Mouse (Mus musculus) heart, embryonic 14.5 days (tissue): ENCODE results near the gene Tmem132b. TPM values are rescaled to one million over a fixed set of nuclear protein-coding genes. Genes with fewer than 3 reads are reported as not detected.

ENCODE experiments used
- ATAC-seq: fragments of 200-750 bp; cut with Nextera tagmentation; 2 replicates; pipeline ENCODE4 v1.8.0; 2017; ENCODE audit warnings: low read depth, moderate TSS enrichment; ENCODE audit not compliant: insufficient number of reproducible peaks, insufficient read depth, low FRiP score
- H3K27ac ChIP-seq, 2 experiments: fragments of 200-500 bp in 1 of 2; fragments of 300-500 bp in 1 of 2; sonication (generic) in 1 of 2; replicated peaks in 1 of 2; 2 replicates each; pipeline ENCODE4 v1.5.1; 2012 to 2014; ENCODE audit warnings: low read depth in 2 of 2, low read length in 2 of 2, control low read depth in 1 of 2, mild to moderate bottlenecking in 1 of 2, mixed read lengths in 1 of 2; ENCODE audit not compliant: control insufficient read depth in 1 of 2, insufficient read depth in 1 of 2
- H3K27me3 ChIP-seq: fragments of 300-500 bp; sonication (generic); 2 replicates; pipeline ENCODE4 v1.6.1; 2014; ENCODE audit warnings: mild to moderate bottlenecking, low read length, control low read depth; ENCODE audit not compliant: control insufficient read depth, insufficient read depth
- H3K36me3 ChIP-seq: fragments of 300-500 bp; sonication (generic); 2 replicates; pipeline ENCODE4 v1.6.1; 2014; ENCODE audit warnings: mild to moderate bottlenecking, control low read depth, low read length, mixed read lengths; ENCODE audit not compliant: control insufficient read depth, insufficient read depth
- H3K4me1 ChIP-seq, 2 experiments: fragments of 200-500 bp in 1 of 2; fragments of 300-500 bp in 1 of 2; sonication (generic) in 1 of 2; 2 replicates each; pipeline ENCODE4 v1.6.1; 2012 to 2014; ENCODE audit warnings: low read length in 2 of 2, control low read depth in 1 of 2, mixed read lengths in 1 of 2; ENCODE audit not compliant: control insufficient read depth in 2 of 2, insufficient read depth in 2 of 2
- H3K4me2 ChIP-seq: fragments of 300-500 bp; sonication (generic); 2 replicates; pipeline ENCODE4 v1.6.1; 2014; ENCODE audit warnings: mild to moderate bottlenecking, low read length
- H3K4me3 ChIP-seq, 2 experiments: fragments of 200-500 bp in 1 of 2; fragments of 300-500 bp in 1 of 2; sonication (generic) in 1 of 2; 2 replicates each; pipeline ENCODE4 v1.5.1; 2012 to 2014; ENCODE audit warnings: low read length in 2 of 2, mild to moderate bottlenecking in 2 of 2, control low read depth in 1 of 2, low read depth in 1 of 2, moderate library complexity in 1 of 2; ENCODE audit not compliant: control insufficient read depth in 1 of 2, insufficient read depth in 1 of 2
- H3K9ac ChIP-seq: fragments of 300-500 bp; sonication (generic); 2 replicates; pipeline ENCODE4 v1.6.1; 2014; ENCODE audit warnings: mild to moderate bottlenecking, low read length
- H3K9me3 ChIP-seq: fragments of 300-500 bp; sonication (generic); 2 replicates; pipeline ENCODE4 v1.6.1; 2016; ENCODE audit warnings: low read length, control low read depth; ENCODE audit not compliant: control insufficient read depth
- WGBS: fragments of 180-500 bp; shearing (Covaris S2); extraction: QIAGEN DNeasy Blood & Tissue Kit; methylation state at CpG from one replicate; pipeline ENCODE4 v1.1.7; 2014; 5-methylcytosine and 5-hydroxymethylcytosine counted together
- polyA plus RNA-seq: library from polyadenylated mRNA; unstranded; fragments of >200 nt; fragmentation: Nextera tagmentation; extraction: Ambion mirVana; gene quantifications from 2 replicates; pipeline ENCODE4 v1.2.1, GENCODE M21; 2014

Gene Tmem132b
- polyA plus RNA-seq, 1 experiment from 2014 or later, result not detected

- no peak for ATAC-seq
- Histone ChIP-seq H3K27ac (no peak overlapping the region), H3K4me2 (no peak overlapping the region), H3K9ac (no peak overlapping the region), H3K4me1 (no peaks in the 10 kb centered on the region), H3K36me3 (no peaks in the 10 kb centered on the region), H3K4me3 (no peak overlapping the region), H3K9me3 (0 out of 2 replicates have a peak, but pooled peaks cover 2% of the 10 kb centered on the region), H3K27me3 (no peaks in the 10 kb centered on the region)
- WGBS, result 40% methylated on average over 4 of the region's 4 CpGs
These were observed 47.6 kb downstream of the Tmem132b start for GRCm38 (mm10) chr5:125579153-125579552.

DNA sequence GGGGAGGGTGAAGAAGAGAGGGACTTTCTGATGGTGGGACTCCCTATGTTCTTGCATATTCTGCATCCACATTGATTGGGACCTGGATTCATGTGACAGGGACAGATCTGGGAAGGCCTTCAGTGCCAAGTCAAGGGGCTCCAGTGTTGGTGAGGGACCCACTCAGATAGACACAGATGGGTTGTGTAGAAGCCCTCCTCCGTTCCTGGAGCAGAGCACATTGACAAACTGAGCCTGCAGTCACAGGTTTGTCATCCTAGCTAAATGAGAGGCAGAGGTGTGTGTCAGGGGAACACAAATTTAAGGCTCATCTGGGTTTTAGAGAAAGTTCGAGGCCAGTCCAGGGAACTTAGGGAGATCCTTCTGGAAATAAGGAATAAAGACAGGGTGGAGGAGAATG lies 51.7 kb downstream of the Tmem132b start:
- Histone ChIP-seq H3K4me2 (no peak overlapping the region), H3K4me3 (no peak overlapping the region), H3K9ac (no peak overlapping the region), H3K36me3 (no peaks in the 10 kb centered on the region), H3K27ac (no peak overlapping the region), H3K4me1 (no peaks in the 10 kb centered on the region), H3K9me3 (0 out of 2 replicates have a peak, but pooled peaks cover 2% of the 10 kb centered on the region), H3K27me3 (no peaks in the 10 kb centered on the region)
- WGBS, result 65% methylated on average over 2 of the region's 2 CpGs
- no peak for ATAC-seq

- Histone ChIP-seq H3K9me3 (0 out of 2 replicates have a peak, but pooled peaks cover 2% of the 10 kb centered on the region), H3K4me1 (0 out of 4 replicates have a peak, but pooled peaks cover 0 to 2% of the 10 kb centered on the region in 2 experiments), H3K27me3 (no peaks in the 10 kb centered on the region), H3K27ac (no peak overlapping the region), H3K4me2 (no peak overlapping the region), H3K4me3 (no peak overlapping the region), H3K9ac (no peak overlapping the region), H3K36me3 (no peaks in the 10 kb centered on the region)
- 66% methylated on average over 8 of the region's 8 CpGs for WGBS
- ATAC-seq, result no peak
These were observed 52.3 kb downstream of the Tmem132b start for GRCm38 (mm10) chr5:125583836-125584235.

DNA sequence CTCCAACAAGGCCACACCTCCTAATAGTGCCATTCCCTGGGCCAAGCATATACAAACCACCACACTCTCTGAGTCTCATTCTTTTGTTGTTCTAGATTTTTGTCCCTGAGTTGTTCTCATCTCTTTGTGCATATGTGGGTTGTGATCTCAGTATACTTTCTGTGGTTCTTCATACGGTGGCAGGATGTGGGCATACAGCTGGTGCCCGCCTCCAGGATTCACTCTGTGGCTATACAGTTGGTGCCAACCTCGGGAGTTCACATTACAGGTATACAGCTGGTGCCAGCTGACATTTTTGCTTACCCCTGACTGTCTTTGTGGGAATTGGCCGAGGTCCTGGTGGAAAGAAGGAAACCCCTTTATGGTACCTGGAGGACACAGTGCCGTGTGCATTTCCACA lies 53.6 kb downstream of the Tmem132b start:
- ATAC-seq, result no peak
- H3K4me2 ChIP-seq, result no peak overlapping the region
- H3K27ac ChIP-seq, result no peak overlapping the region
- H3K27me3 ChIP-seq, result peaks cover 13% of the 10 kb centered on the region
- H3K9me3 ChIP-seq, result 0 out of 2 replicates have a peak, but pooled peaks cover 2% of the 10 kb centered on the region
- no peak overlapping the region for H3K4me3 ChIP-seq
- no peak overlapping the region for H3K9ac ChIP-seq
- no peaks in the 10 kb centered on the region for H3K36me3 ChIP-seq
- WGBS, result 70% methylated on average over 5 of the region's 5 CpGs
- H3K4me1 ChIP-seq, result 0 out of 4 replicates have a peak, but pooled peaks cover 0 to 8% of the 10 kb centered on the region in 2 experiments

DNA sequence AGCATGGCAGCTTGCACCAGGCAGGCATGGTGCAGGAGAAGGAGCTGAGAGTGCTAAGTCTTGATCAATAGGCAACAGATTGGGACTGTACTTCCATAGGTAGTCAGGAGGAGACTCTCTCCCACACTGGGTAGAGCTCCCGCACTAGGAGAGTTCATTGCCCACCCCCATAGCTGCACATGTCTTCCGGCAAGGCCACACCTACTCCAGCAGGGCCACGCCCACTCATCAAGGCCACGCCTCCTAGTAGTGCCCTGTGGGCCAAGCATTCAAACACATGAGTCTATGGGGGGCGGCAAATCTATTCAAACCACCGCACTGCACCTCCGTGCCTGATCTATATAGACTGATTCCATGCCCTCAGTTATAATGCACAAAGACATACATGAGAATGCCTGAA lies 56.6 kb downstream of the Tmem132b start:
- H3K9me3 ChIP-seq, result no peaks in the 10 kb centered on the region
- no peaks in the 10 kb centered on the region for H3K36me3 ChIP-seq
- no peak overlapping the region for H3K27ac ChIP-seq
- H3K27me3 ChIP-seq, result peaks cover 32% of the 10 kb centered on the region
- no peak overlapping the region for H3K4me3 ChIP-seq
- 58% methylated on average over 7 of the region's 7 CpGs for WGBS
- H3K4me1 ChIP-seq, result 0 out of 4 replicates have a peak, but pooled peaks cover 0 to 8% of the 10 kb centered on the region in 2 experiments
- H3K4me2 ChIP-seq, result no peak overlapping the region
- no peak overlapping the region for H3K9ac ChIP-seq
- ATAC-seq, result no peak

DNA sequence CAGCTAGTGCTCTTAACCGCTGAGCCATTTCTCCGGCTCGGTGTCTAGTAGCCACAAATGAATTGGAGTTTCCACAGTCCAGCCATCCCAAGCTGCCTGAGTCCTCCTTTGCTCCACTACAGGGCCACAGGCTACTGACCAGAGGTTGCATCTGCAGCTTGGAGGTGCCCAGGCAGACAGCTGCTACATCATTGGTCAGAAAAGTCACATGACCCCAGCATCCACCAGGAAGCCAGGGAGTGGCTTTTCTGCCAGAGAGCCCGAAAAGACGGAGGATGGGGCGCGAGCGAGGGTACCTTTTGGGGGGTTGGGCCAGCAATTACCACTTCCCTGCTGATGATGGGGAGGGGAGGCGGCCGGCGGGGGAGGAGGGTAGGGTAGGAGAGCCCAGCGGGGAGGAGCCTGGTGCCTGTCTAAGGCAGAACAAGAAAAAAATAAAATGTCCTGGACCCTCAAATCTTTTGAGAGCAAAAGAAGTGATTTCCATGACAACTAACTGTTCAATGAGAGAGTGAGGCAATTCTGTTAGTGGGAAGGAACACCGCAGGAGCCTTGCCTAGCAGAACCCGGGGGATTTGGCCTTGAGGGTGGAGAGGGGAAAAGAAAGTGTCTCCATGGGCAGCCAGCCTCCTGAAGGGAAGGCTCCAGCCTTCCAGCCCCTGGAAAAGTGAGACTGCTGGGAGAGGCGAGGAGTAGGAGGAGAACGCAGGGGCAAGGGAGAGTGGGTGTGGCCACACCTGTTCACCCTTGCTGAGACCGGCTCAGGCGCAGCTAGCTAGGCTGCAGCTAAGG lies 57.5 kb downstream of the Tmem132b start:
- Histone ChIP-seq H3K4me3 (peak overlapping the region in 1 of 2 experiments; percentile 29; a peak in 2 of 4 replicates), H3K9me3 (no peaks in the 10 kb centered on the region), H3K4me1 (0 out of 4 replicates have a peak, but pooled peaks cover 0 to 8% of the 10 kb centered on the region in 2 experiments), H3K36me3 (no peaks in the 10 kb centered on the region), H3K4me2 (peak overlapping the region; percentile 57), H3K27me3 (peaks cover 32% of the 10 kb centered on the region), H3K27ac (no peak overlapping the region), H3K9ac (no peak overlapping the region)
- WGBS, result 7% methylated on average over 18 of the region's 18 CpGs
- no peak for ATAC-seq

DNA sequence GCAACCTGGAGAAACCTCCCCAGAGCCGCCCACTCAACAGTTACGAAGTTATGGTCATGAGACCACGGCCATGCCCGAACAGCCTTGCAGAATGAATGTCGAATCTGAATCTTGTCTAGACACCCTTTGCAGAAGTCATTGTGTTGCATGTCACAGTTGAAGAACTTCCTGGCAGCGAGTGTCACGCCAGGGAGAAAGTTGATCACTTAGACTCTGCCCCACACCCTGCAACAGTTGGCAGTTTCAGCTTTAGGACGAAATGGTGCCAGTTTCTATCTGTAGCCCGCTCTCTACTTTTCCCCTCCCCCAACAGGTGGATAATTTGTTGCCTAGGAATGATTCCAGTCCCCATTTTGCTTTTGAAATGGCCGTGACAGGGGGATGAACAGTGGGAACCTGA lies 66.5 kb downstream of the Tmem132b start:
- H3K9me3 ChIP-seq, result no peaks in the 10 kb centered on the region
- no peak overlapping the region for H3K4me2 ChIP-seq
- no peak overlapping the region for H3K27ac ChIP-seq
- H3K4me1 ChIP-seq, result no peaks in the 10 kb centered on the region
- H3K9ac ChIP-seq, result no peak overlapping the region
- H3K4me3 ChIP-seq, result no peak overlapping the region
- 73% methylated on average over 10 of the region's 10 CpGs for WGBS
- ATAC-seq, result no peak
- no peaks in the 10 kb centered on the region for H3K36me3 ChIP-seq
- no peaks in the 10 kb centered on the region for H3K27me3 ChIP-seq
